Mouse (Mus musculus) brain, embryonic 14.5 days (tissue): Measurements from ENCODE around the gene Cpne4. TPM values are rescaled to one million over a fixed set of nuclear protein-coding genes. Genes with fewer than 3 reads are reported as not detected.

Experiments used
- DNase-seq: peaks from one replicate; pipeline ENCODE4 v3.0.0-alpha.2; 2011; ENCODE audit warnings: low read depth
- CTCF ChIP-seq: fragments of 200-500 bp; IDR thresholded peaks from 2 replicates; pipeline ENCODE4 v1.5.1; 2012; ENCODE audit warnings: inconsistent platforms, mild to moderate bottlenecking, moderate library complexity, borderline replicate concordance; ENCODE audit not compliant: insufficient read depth, insufficient read length; ENCODE audit errors: extremely low read depth
- POLR2A ChIP-seq: fragments of 200-500 bp; IDR thresholded peaks from 2 replicates; pipeline ENCODE4 v1.6.1; 2012; ENCODE audit warnings: mild to moderate bottlenecking, inconsistent platforms, borderline replicate concordance; ENCODE audit not compliant: poor library complexity, insufficient read depth, insufficient read length, severe bottlenecking; ENCODE audit errors: extremely low read depth
- polyA plus RNA-seq: library from polyadenylated mRNA; depleted of rRNA; stranded (reverse); fragments of >200 nt; gene quantifications from 2 replicates; pipeline ENCODE4 v1.2.3, GENCODE M21; 2012

Cpne4 gene
- polyA plus RNA-seq, 1 experiment = 9.1 TPM

- no peak for TF ChIP-seq CTCF
- DNase-seq = peak; percentile 8
Observed at GRCm38 (mm10) chr9:104913327-104913726, 366.2 kb downstream of the Cpne4 start.

- DNase-seq = no peak
- TF ChIP-seq POLR2A = no peak
- no peak for TF ChIP-seq CTCF
Observed at GRCm38 (mm10) chr9:104921197-104921596, 374.1 kb downstream of the Cpne4 start.

- TF ChIP-seq POLR2A = no peak
- no peak for TF ChIP-seq CTCF
- DNase-seq = no peak
Observed at GRCm38 (mm10) chr9:104922051-104922450, 375.0 kb downstream of the Cpne4 start.

GRCm38 (mm10) chr9:104928806-104929205 lies 381.7 kb downstream of the Cpne4 start:
- peak; percentile 21 for DNase-seq
- TF ChIP-seq CTCF (no peak), POLR2A (no peak)

- DNase-seq = peak; percentile 15
- TF ChIP-seq POLR2A (no peak), CTCF (no peak)
Observed at GRCm38 (mm10) chr9:104940389-104940788, 393.3 kb downstream of the Cpne4 start.

GRCm38 (mm10) chr9:104950551-104950950 lies 403.5 kb downstream of the Cpne4 start:
- TF ChIP-seq CTCF = no peak
- TF ChIP-seq POLR2A = no peak
- DNase-seq = no peak

- no peak for TF ChIP-seq CTCF
- no peak for TF ChIP-seq POLR2A
- no peak for DNase-seq
Observed at GRCm38 (mm10) chr9:104952176-104952575, 405.1 kb downstream of the Cpne4 start.

GRCm38 (mm10) chr9:104972828-104973227 lies 425.7 kb downstream of the Cpne4 start:
- peak; percentile 36 for DNase-seq
- TF ChIP-seq CTCF = no peak
- TF ChIP-seq POLR2A = no peak

GRCm38 (mm10) chr9:104981934-104982548 lies 435.0 kb downstream of the Cpne4 start:
- TF ChIP-seq CTCF = no peak
- TF ChIP-seq POLR2A = no peak

GRCm38 (mm10) chr9:104998225-104998624 lies 451.1 kb downstream of the Cpne4 start:
- no peak for DNase-seq
- TF ChIP-seq CTCF = no peak
- no peak for TF ChIP-seq POLR2A

More at GRCm38 (mm10) chr9:104981934-104982548, 435.0 kb downstream of the Cpne4 start:
- peak; percentile 7 for DNase-seq

GRCm38 (mm10) chr9:105010721-105011120 lies 463.6 kb downstream of the Cpne4 start:
- TF ChIP-seq CTCF = no peak
- no peak for TF ChIP-seq POLR2A
- no peak for DNase-seq

- TF ChIP-seq CTCF (no peak), POLR2A (no peak)
Observed at GRCm38 (mm10) chr9:105018186-105018585, 471.1 kb downstream of the Cpne4 start.

More at GRCm38 (mm10) chr9:105018186-105018585, 471.1 kb downstream of the Cpne4 start:
- DNase-seq = no peak
